Mouse (Mus musculus) lung, adult 18-20 months (tissue): ENCODE data around the gene Pofut2.

Source experiments
- DNase-seq, 2 experiments: peaks; one replicate each; pipeline ENCODE4 v3.0.0; 2022; ENCODE audit warnings: mixed read lengths in 2 of 2

Pofut2 gene

DNA sequence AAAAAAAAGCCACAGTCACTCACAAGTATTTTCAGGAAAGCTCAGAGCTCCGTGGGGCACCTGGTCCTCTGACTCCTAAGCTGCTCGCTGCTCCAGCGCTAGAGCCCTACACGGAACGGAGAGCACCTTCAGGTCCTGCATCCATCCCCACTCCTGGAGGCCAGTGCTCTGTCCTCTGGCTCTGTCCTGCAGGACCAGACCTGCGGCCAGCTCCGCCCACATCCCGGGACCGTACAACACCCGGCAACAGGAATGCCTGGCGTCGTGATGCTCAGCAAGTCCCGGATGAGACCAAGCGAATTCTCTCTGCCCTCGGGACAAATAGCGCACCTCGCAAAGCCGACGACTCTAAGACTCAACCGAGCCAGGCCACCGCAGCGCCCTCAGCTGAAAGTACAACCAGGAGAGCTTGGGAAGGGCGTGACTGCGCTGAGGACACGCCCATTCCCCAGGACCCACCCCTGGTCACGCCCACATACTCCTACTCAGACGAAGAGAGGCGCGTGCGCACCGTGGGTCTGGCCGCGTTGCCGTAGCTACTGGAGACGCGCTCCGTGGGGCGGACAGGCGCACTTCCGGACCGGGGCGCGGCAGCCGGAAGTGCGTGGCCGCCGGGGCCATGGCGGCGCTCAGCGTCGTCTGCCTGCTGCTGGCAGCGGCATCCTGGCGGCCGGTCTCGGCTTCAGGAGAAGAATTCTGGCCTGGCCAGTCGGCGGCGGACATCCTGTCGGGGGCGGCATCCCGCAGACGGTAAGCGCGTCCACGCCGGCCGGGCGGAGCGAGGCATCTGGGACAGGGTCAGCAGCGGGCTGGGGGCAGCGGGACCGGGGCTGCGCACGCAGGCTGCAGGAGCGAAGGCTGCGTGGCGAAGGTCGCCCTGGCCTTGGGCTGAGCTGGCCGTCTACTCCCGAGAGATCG lies at the start of gene Pofut2:
Pofut2 (plus strand) TSS at position 515 of the 918 bp plus-strand sequence.
- peak; percentile 93 to 95 for DNase-seq

DNA sequence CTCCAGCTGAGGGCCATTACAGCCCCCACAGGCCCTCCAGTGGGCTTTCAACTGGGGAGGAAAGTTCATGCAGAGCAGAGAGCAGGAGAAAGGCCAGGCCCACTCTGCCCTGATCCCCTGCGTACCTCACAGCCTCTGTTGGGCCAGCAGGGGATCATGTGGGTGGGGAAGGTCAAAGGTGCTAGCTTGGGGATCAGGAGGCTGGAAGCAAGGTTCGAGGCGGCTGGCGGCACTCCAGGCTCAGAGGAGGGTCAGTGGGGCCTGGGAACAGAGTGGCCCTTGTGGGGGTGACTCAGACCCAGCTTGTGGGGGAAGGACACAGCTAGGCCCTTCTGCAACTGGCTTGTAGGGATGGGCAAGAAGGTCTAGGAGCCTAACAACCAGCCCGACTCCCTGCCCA lies 49.8 kb upstream of the Pofut2 start:
- no peak for DNase-seq

DNA sequence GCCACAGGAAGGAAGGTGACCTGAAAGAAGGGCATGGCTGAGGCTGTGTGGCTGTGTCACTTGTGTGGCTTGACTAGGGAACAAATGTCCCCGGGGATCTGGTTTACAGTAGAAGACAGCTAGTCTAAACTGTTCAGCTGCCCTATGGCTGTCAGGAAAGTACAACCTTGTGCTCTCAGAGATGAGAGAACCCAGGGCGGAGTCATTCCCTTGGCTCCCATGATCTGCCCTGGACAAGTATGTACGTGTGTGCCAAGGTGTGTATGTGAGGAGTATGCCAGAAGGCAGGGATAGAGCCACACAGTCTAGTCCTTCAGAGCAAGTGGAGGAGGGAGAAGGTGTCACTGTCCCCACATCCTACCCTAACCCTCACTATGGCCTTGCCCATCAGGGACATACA lies 48.4 kb upstream of the Pofut2 start:
- DNase-seq: no peak

DNA sequence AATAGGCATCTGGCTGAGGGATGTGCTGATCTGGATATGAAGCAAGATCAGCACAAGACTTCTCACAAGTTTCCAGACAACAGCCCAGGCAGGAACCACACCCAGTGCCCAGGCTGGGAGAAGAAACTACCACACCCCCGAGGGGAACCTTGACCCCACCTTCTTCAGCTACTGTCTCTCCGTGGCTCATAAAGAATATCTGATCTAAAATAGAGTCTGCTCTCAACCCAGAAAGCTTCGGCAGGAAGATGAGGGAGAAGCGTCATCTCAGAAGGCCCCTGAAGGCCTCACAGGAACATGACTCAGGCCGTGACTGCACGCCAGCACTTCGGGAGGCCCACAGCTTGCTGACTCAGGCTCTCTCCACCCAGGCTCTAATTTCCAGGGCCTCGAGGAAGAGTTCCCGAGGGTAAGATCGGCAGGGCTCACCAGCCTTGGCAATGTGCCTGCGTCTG lies 47.9 kb upstream of the Pofut2 start:
- DNase-seq: peak; percentile 45 to 52

DNA sequence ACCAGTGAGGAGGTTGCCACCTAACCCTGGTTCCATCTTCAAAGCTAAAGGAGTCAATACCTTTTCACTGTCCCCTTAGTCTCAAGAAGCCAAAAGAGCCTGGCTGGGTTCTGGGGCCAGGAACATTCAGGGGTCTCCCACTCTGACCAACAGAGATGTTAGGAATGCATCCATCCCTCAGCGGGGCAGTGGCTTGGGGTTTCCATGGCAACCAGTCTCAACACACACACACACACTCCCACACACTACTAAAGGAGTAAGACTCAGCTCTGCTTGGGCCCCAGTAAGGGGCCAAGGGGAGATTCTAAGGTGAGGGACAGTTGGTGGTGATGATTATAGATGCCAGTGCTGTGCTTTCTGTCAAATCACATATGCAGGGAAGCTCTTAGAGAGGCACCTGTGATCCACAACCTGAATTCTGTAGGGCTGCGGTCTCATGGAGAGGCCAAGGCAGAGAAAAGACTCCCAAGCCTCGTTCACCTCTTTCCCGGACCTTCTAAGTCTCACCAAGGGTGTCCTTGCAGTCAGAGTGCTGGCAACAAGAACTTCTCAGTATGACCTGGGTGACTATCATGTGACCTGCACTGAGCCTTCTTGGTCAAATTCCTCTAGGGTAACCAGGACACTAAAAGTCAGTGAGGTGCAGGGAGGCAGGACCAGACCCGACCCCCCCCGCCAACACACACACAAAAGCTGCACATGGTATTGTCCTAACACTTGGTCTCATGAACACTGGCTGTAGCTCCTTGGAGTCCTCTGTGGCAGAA lies 46.5 kb upstream of the Pofut2 start:
- DNase-seq: no peak

DNA sequence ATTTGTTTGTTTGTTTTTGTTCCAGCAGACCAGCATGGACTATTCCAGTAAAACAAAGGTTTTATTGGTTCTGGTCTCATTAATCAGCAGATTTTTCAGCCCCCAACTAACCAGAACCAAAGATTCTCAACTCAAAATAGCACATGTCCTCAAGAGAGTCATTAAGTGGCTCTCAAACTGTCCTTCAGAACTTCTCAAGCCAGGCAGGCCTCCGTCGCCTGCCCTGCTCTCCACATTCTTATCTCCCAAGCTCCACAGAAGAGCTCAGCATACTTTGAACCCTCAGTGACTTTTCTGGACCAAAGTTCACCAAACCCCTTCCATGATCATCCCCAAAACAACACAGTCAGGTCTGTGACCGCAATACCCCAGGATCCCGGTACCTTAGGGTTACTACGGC lies 45.5 kb upstream of the Pofut2 start:
- peak in 1 of 2 experiments; percentile 14 for DNase-seq

DNA sequence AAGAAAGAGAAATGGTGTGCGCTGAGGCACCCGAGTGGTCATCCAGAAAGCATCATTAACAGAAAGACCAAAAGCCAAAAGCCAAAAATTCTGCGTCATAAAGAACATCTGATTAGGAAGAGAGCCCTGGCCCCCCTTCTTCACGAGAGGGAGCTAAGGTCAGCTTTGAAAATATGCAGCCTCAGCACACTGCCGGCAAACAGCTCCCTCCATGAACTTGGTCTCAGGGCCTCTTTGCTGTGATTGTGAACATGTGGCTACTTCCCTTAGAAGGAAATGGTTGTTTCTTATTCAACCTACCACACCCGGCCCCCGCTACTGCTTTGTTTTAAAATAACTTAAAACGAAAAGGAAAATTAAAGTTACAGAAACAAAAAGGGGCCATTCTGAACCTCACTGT lies 44.4 kb upstream of the Pofut2 start:
- no peak for DNase-seq

DNA sequence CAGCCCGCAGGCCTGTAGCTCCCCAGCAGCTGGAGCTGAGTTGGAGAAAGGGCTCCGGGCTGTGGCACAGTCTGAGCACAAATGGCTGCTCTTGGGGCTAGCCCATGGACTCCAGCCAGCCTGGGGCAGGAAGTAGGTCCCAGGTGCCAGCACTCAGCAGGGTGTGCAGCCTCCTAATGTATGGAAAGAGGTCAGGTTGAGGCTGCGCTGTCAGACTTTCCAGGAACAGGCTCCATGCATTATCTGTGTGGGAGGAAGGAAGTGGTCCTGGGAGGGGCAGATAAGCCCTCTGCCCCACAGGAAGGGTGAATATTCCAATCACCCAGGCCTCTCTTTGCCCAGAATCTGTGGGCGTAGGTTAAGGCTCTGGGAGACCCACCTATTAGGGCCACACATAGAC lies 43.4 kb upstream of the Pofut2 start:
- no peak for DNase-seq

DNA sequence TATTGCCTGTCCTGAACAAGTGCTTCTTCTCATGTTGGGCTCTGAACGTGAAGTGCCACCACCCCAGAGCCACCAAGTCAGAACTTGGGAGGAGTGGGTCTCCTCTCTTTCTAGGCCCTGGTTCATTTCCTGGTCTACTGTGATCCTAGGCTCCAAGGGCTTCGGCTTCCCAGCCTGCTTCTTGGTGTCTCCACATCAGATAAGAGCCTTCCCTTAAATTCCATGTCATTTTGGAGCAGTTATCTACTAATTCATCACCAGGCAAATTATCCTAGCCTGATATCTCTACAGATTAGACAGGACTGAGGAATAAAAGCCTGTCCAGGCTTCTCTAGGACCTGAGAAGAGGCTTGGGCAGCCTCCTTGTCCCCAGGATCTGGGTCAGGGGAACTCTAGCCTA lies 42.7 kb upstream of the Pofut2 start:
- DNase-seq: no peak

DNA sequence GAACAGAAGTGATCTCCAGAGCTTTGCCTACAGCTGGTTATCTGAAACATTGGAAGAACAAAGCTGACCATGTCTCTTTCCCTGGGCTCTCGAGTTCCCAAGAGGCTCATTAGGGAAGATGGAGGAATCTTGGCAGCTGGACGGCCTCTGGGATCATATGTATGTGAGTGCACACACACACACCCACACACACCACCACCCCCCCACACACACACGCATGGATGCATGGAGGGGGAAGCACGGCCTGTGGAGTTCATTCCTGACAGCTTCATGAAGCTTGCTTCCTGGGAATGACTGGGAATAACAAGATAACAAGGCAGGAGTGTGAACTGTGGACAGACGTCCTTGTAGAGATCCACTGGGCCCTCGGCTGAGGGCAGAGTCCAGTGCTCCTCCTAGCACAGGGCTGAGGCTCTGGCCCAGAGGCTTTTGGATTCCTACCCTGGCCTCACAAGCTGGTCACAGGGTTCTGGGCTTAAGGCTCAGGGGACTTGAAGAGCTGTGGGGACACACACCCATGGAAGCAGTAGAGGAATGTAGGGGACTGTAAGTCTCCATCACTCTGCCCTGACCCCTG lies 41.8 kb upstream of the Pofut2 start:
- DNase-seq: no peak

DNA sequence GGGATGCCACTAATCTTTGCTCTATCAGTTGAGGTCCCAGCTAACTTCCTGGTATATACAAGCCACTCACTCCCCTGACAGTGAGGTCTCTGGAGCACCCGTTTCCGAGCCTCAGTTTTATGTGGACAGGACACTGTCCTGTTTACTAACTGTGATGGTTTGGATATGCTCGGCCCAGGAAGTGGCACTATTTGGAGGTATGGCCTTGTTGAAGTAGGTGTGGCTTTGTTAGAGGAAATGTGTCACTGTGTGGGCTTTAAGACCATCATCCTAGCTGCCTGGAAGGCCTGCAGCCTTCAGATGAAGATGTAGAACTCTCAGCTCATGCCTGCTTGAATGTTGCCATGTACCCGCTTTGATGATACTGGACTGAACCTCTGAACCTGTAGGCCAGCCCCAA lies 41.0 kb upstream of the Pofut2 start:
- DNase-seq: no peak

DNA sequence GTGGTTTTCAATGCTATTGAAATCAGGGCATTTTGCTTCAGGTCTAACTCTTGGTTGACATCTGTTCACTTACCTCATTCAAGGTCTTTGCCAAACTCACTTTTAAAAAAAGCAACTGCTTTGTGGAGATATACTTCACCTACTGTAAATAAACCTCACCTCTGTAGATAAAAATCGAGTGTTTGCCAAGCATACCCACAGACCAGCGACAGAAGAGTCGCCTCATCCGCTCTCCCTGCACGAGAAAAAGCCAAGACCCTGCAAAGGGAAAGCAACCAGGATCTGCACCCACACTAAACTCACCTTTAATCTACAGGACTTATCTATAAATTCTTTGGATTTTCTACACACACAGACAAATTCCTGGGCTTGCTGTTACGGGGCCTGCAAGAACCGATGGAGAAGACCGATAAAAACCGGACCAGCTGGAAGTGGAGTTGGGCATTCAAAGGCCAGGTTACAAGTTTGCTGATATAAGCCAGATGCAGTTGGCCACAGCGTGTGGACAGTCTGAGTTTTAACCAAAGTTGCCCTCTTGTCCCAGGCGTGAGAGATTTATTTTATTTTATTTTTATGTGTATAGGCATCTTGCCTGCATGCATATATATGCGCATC lies 39.5 kb upstream of the Pofut2 start:
- DNase-seq: no peak

DNA sequence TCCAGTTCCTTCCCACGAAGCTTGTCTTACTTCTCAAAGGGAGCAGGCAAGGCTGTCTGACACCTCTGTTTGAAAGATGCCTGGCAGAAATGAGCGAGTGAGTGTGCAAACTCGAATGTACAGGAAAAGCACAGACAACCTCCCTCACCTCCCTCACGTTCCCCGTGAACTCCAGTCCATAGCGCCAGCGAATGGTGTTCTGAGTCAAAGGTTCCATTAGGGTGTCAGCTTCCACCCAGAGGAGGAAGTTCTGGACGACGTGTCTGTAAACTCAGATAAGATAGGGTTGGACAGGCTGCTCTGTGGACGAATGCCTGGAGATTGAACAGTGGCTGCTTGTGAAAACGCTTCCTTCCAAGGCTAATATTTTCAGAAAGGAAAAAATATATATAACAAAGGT lies 37.9 kb upstream of the Pofut2 start:
- DNase-seq: peak; percentile 41 to 47

DNA sequence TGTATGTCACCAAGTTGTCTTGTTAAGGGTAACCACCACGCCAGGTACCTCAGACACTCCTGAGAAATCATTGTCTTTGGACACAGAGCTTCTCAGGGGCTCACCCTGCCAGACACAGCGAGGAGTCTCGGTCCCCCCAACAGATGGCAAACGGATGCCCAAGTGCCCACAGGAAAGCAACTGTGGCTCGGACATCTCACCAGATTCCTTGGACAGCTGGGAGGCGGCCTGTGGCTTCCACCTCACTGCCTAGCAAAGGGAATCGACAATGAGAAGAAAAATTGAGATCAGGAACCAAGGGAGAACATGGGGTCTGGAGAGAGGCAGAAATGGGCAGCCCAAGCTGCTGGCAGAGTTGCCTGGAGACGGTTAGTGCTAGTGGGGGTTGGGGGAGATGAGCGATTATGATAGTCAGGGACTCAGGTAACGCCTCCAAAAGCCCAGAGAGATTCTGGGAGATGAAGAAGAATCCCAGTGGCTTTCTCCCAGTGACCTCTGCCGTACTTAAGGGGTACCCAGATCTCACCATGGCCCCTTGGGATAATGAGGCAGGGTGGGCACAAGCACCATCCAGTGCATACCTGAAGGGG lies 36.0 kb upstream of the Pofut2 start:
- DNase-seq: no peak

DNA sequence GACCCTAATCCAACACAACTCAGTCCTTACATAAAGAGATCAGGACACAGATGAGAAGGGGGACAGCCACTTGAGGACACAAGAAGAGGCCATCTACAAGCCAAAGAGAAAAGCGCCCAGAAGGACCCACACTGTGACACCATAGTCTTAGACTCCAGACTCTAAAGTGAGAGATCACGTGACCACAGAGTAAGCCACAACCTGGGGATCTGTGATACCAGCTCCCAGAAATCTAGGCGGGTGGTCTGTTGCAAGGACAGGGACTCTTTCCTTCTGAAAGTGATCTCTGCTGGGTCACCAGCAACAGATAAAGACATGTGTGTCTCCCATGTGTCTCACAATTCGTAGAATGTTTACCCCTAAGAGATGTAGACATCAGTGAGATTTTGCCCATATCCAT lies 34.6 kb upstream of the Pofut2 start:
- DNase-seq: no peak

DNA sequence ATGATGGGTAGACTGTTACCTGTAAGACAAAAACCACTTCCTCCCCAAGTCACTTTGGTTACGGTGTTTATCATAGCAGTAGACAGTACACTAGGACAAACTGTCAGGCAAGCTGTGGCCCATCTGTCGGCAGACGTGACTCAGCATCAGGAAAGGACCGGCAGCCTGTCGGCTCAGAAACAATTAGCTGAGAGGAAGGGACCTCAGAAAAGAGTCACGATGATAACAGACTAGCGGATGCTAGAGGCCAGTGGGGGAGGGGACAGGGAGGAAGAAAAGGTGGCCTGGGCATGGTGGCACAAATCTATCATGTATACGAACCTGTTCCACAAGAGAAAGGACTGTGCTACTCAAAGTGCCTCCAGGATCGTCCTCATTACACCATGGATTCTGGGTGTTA lies 33.6 kb upstream of the Pofut2 start:
- peak; percentile 21 to 33 for DNase-seq

DNA sequence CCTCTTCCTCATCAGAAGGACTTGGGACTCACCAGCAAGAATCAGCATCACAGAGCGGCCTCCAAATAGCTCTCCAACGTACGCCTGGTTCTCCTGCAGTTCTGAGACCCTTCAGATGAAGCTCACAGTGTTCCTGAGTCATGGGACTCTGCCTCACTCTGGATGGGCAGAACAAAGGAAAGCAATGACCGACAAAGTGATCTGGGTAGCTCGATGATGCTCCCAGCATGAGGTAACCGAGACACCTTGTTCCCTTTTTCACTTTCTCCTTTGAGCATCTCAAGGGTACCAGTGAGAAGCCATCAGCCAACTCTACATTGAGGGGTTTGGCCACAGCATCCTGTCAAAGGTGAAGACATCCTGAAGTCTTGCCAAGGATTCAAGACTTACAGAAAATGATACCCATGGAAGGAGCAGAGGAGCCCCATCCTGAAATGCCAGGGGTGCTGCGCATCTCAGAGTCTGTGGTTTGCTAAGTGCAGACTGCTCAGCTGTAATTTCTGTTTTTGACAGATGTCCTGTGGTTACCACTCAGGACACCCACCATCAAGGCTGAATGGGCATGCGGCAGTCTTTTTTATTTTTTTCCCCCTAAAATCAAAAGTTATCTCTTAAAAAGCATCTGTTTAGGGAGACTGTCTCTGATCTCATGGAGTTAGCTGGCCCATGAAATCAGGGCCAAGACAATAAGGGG lies 32.9 kb upstream of the Pofut2 start:
- DNase-seq: no peak

DNA sequence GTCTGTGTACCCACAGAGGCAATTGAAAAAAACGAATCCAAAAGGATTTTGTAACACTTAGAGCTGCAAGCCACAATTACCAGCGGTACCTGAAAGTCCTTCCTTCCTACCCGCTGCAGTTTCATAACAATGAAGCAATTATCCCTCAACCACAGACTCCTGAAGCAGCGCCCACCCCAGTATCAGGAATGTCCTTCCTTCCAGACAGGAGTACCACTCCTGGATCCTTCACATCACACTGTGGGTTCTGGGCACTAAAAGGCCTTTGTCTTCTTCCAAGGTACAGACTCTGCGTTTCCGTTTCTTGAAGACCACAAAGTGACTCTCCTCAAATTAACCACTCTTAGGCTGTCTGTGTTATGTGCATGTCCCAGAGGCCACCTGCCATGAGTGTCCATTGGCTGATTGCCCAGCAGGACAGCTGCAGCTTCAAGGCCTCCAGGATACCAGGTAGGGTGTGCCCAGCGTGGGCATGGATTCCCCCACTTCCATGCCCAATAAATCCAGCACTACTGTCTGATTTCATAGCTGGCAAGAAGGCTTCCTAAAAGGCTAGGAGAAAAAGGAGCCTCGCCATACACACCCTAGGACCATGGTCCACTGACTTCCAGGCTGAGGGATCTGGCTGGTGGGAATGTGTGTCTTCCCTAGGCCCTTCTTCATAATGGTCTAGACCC lies 32.2 kb upstream of the Pofut2 start:
- DNase-seq: no peak

DNA sequence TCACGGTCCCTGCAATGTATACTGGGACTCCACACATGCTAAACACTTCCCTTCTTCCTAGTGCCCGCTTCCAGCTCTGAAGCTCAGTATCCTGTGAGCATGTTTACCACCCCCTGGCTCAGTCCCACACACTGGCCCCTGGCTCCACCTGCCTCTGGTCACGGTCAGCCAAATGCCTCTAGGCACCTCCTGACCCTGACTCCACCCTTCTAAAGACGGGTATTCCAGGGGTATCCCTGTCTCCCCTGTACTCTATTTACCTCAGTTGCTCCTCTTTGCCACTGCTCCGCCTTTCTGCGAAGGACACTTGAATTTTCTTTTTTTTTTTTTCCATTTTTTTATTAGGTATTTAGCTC lies 31.7 kb upstream of the Pofut2 start:
- no peak for DNase-seq

DNA sequence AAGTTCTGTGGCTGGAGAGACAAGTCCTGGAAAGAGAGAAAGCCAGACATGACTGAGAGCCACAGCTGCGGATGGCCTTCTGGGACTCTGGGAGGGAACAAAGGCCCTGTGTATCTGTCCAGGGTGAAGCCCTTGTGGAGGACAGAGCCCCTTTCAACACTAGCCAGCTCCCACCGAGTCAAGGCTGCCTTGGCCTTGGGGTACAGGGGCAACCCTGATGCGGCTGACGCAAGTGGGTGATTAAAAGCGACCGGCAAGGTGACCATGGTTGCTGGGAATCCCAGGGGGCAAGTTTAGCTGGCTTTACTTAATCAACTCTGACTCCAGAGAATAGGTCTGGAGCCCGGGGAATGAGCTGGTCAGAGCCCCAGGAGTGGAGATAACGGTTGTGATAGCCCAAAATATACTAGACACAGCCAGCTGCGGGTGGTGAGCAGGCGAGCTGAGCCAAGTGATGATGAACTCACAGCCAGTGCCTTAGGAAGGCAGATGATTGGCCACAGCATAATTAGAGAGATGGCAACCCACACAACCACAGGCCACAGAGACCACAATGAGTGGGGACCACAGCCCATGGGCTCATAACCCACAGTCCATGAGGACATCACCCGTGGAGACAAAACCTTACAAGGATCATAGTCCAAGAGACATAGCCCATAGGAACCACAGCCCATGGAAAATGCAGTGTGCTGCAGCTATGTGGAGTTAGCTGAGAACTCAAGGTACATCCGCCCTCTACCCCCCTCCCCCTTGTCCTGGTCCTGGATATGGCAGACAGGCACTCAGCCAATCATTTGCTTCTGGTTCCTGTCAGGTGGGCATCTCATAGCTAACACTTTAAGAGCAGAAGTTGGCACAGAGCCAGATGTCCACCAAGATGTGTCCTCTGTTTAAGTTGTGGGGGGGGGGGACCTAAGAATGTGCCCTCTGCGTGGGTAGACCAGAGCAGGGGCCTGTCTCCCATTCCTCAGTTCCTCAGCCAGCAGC lies 29.1 kb upstream of the Pofut2 start:
- no peak for DNase-seq
